Mouse (Mus musculus) cerebellum, adult 2 months (tissue): ENCODE measurements around the gene Lsamp. TPM values are rescaled to one million over a fixed set of nuclear protein-coding genes. Genes with fewer than 3 reads are reported as not detected.

ENCODE experiments used
- DNase-seq, 2 experiments: peaks; one replicate each; pipeline ENCODE4 v3.0.0; 2021
- H3K27ac ChIP-seq: fragments of 200-500 bp; 2 replicates; pipeline ENCODE4 v1.5.1; 2012; ENCODE audit warnings: low read length, control low read depth, inconsistent platforms; ENCODE audit not compliant: insufficient read depth
- H3K27me3 ChIP-seq: fragments of 200-500 bp; 2 replicates; pipeline ENCODE4 v1.6.1; 2012; ENCODE audit warnings: inconsistent platforms, mild to moderate bottlenecking, low read length, moderate library complexity; ENCODE audit not compliant: control insufficient read depth, insufficient read depth
- H3K4me1 ChIP-seq: fragments of 200-500 bp; 2 replicates; pipeline ENCODE4 v1.6.1; 2011; ENCODE audit warnings: low read length; ENCODE audit not compliant: control insufficient read depth, insufficient read depth
- H3K4me3 ChIP-seq: fragments of 200-500 bp; replicated peaks from 2 replicates; pipeline ENCODE3; 2011; ENCODE audit warnings: mild to moderate bottlenecking, low read depth, low read length, control low read depth; ENCODE audit not compliant: insufficient read depth
- CTCF ChIP-seq: fragments of 200-500 bp; IDR thresholded peaks from 2 replicates; pipeline ENCODE4 v1.5.1; 2011; ENCODE audit warnings: low read depth, mild to moderate bottlenecking, control low read depth, low read length, moderate library complexity, borderline replicate concordance; ENCODE audit not compliant: insufficient read depth
- POLR2A ChIP-seq: fragments of 200-500 bp; IDR thresholded peaks from 2 replicates; pipeline ENCODE4 v1.6.1; 2011; ENCODE audit warnings: low read length, control low read depth, borderline replicate concordance; ENCODE audit not compliant: insufficient read depth
- WGBS: fragments of 180-500 bp; shearing (Covaris S2); methylation state at CpG from one replicate; pipeline ENCODE4 v1.1.7; 2018; 5-methylcytosine and 5-hydroxymethylcytosine counted together
- polyA plus RNA-seq: library from polyadenylated mRNA; depleted of rRNA; stranded (reverse); fragments of >200 nt; gene quantifications from 2 replicates; pipeline ENCODE4 v1.2.3, GENCODE M21; 2012

The Lsamp gene
- polyA plus RNA-seq, 1 experiment: 143 TPM

GRCm38 (mm10) chr16:40369677-40370076, 385.5 kb downstream of the Lsamp start:
- Histone ChIP-seq H3K4me3 (no peak overlapping the region), H3K27me3 (no peaks in the 10 kb centered on the region), H3K4me1 (no peaks in the 10 kb centered on the region), H3K27ac (no peak overlapping the region)
- TF ChIP-seq CTCF (no peak), POLR2A (no peak)
- WGBS: 59% methylated on average over 5 of the region's 5 CpGs
- DNase-seq: no peak

- TF ChIP-seq POLR2A: no peak
- no peak for TF ChIP-seq CTCF
- Histone ChIP-seq H3K27ac (no peak overlapping the region), H3K27me3 (no peaks in the 10 kb centered on the region), H3K4me1 (no peaks in the 10 kb centered on the region), H3K4me3 (no peak overlapping the region)
- DNase-seq: no peak
- 98% methylated on average over 1 of the region's 1 CpGs for WGBS
These were observed 387.1 kb downstream of the Lsamp start for GRCm38 (mm10) chr16:40371291-40371690.

DNA sequence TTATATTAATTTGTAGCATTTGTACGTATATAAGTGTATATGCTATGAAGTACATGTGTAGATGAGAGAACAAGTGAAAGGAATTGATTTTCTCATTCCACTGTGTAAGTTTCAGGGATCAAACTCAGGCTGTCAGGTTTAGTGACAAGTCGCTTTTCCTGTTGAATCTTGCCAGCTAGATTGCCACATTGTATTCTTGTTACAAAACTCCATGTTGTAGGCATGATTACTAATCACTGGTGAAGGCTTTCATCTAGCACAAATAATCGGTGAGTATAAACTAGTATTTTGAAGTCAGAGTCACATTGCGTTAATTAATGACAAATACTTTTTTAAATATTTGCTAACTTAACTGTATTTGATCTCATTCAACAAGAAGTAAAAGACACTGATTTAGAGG, 391.2 kb downstream of the Lsamp start:
- Histone ChIP-seq H3K4me3 (no peak overlapping the region), H3K27me3 (no peaks in the 10 kb centered on the region), H3K27ac (no peak overlapping the region), H3K4me1 (no peaks in the 10 kb centered on the region)
- no peak for DNase-seq
- 92% methylated on average over 4 of the region's 4 CpGs for WGBS
- TF ChIP-seq POLR2A (no peak), CTCF (no peak)

DNA sequence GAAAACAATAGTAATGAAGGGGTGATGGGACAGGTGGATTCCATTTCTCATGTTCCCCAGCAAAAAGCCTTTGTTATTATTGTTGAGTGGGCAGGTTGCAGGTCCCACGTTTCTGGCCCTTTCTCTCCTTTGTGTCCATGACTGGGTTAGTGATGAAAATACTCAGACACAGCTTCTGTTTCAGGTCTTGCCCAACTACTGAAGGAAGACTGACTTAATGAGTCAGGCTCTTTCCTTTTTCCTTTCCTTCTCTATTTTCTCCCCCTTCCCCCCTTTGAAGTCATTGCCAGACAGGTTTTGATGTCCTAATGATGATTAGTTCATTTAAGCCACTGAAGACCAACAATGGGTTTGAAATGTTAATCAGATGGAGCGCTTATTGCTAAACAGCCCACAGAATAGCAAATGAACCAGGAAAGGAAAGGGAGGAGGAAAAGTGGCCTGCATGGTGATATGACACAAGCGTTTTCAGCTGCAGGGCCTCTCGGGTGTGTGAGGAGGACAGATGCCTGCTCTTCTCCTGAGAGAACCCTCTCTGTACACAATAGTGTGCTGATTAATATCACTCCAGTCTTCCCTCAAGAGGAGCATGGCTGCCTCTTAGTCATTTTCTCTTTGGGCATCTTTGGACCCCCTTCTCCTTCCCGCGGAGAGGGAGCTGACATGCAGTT, 393.1 kb downstream of the Lsamp start:
- Histone ChIP-seq H3K27ac (no peak overlapping the region), H3K4me3 (no peak overlapping the region), H3K27me3 (no peaks in the 10 kb centered on the region), H3K4me1 (no peaks in the 10 kb centered on the region)
- 86% methylated on average over 6 of the region's 6 CpGs for WGBS
- no peak for TF ChIP-seq POLR2A
- TF ChIP-seq CTCF: no peak
- DNase-seq: no peak

DNA sequence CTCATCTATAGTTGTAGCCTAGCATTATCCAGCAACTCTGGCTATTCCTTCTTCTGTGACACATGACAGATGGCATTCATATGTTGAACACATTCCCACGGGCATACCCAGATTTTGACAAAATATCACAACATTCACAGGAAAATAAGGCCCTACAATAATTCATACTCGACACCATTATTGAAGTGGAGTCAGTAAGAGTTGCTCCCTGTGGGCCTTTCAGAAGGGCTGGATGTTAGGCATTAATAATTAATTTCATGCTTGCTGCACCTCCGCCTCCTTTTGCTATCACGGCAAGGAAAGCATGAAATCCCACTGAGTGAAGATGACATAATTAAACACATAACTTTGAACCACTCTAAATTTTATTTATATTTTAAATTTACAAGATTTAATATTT, 407.9 kb downstream of the Lsamp start:
- H3K27me3 ChIP-seq: no peaks in the 10 kb centered on the region
- no peak for DNase-seq
- no peak overlapping the region for H3K27ac ChIP-seq
- TF ChIP-seq CTCF: no peak
- TF ChIP-seq POLR2A: no peak
- no peaks in the 10 kb centered on the region; the same call in 1 of the 2 replicates for H3K4me1 ChIP-seq
- H3K4me3 ChIP-seq: no peak overlapping the region
- 52% methylated on average over 4 of the region's 4 CpGs for WGBS

GRCm38 (mm10) chr16:40399531-40399930, 415.4 kb downstream of the Lsamp start:
- no peak for DNase-seq
- H3K4me1 ChIP-seq: no peaks in the 10 kb centered on the region; the same call in 1 of the 2 replicates
- H3K27me3 ChIP-seq: no peaks in the 10 kb centered on the region
- WGBS: 87% methylated on average over 2 of the region's 2 CpGs
- no peak for TF ChIP-seq CTCF
- no peak for TF ChIP-seq POLR2A
- H3K4me3 ChIP-seq: no peak overlapping the region
- H3K27ac ChIP-seq: no peak overlapping the region

GRCm38 (mm10) chr16:40434280-40434679, 450.1 kb downstream of the Lsamp start:
- no peak overlapping the region for H3K4me3 ChIP-seq
- no peaks in the 10 kb centered on the region for H3K4me1 ChIP-seq
- no peak overlapping the region for H3K27ac ChIP-seq
- no peaks in the 10 kb centered on the region for H3K27me3 ChIP-seq
- TF ChIP-seq CTCF (no peak), POLR2A (no peak)
- DNase-seq: peak in 1 of 2 experiments; percentile 6
- WGBS: 23% methylated on average over 3 of the region's 3 CpGs

GRCm38 (mm10) chr16:40436415-40436814, 452.3 kb downstream of the Lsamp start:
- no peak for DNase-seq
- no peak for TF ChIP-seq POLR2A
- TF ChIP-seq CTCF: no peak
- 92% methylated on average over 6 of the region's 6 CpGs for WGBS
- Histone ChIP-seq H3K4me3 (no peak overlapping the region), H3K27ac (no peak overlapping the region), H3K4me1 (no peaks in the 10 kb centered on the region), H3K27me3 (no peaks in the 10 kb centered on the region)
